Mouse (Mus musculus) neural tube, embryonic 14.5 days (tissue): ENCODE data around the gene Lrig3. TPM values are rescaled to one million over a fixed set of nuclear protein-coding genes. Genes with fewer than 3 reads are reported as not detected.

ENCODE experiments used
- ATAC-seq: fragments of 200-750 bp; cut with Nextera tagmentation; 2 replicates; pipeline ENCODE4 v1.8.0; 2017; ENCODE audit warnings: low read depth, mild to moderate bottlenecking, moderate TSS enrichment, moderate library complexity
- H3K27ac ChIP-seq: fragments of 300-500 bp; sonication (generic); 2 replicates; pipeline ENCODE4 v1.5.1; 2014; ENCODE audit warnings: low read depth, mild to moderate bottlenecking, control low read depth, low read length, moderate library complexity, mixed read lengths
- H3K27me3 ChIP-seq: fragments of 300-500 bp; sonication (generic); 2 replicates; pipeline ENCODE4 v1.6.1; 2014; ENCODE audit warnings: low read length; ENCODE audit not compliant: control insufficient read depth, insufficient read depth
- H3K36me3 ChIP-seq: fragments of 300-500 bp; sonication (generic); 2 replicates; pipeline ENCODE4 v1.6.1; 2014; ENCODE audit warnings: low read length, mixed read lengths; ENCODE audit not compliant: control insufficient read depth, insufficient read depth
- H3K4me1 ChIP-seq: fragments of 300-500 bp; sonication (generic); 2 replicates; pipeline ENCODE4 v1.6.1; 2014; ENCODE audit warnings: low read length; ENCODE audit not compliant: control insufficient read depth, insufficient read depth
- H3K4me2 ChIP-seq: fragments of 300-500 bp; sonication (generic); 2 replicates; pipeline ENCODE4 v1.6.1; 2014; ENCODE audit warnings: mild to moderate bottlenecking, low read depth, low read length, control low read depth
- H3K4me3 ChIP-seq: fragments of 300-500 bp; sonication (generic); 2 replicates; pipeline ENCODE4 v1.5.1; 2014; ENCODE audit warnings: low read depth, low read length, control low read depth, mixed read lengths
- H3K9ac ChIP-seq: fragments of 300-500 bp; sonication (generic); replicated peaks from 2 replicates; pipeline ENCODE4 v1.6.1; 2014; ENCODE audit warnings: low read depth, mild to moderate bottlenecking, control low read depth, low read length, mixed read lengths
- H3K9me3 ChIP-seq: fragments of 300-500 bp; sonication (generic); 2 replicates; pipeline ENCODE4 v1.6.1; 2016; ENCODE audit warnings: low read length; ENCODE audit not compliant: control insufficient read depth
- WGBS: fragments of 180-500 bp; shearing (Covaris S2); extraction: QIAGEN DNeasy Blood & Tissue Kit; methylation state at CpG from one replicate; pipeline ENCODE4 v1.1.7; 2014; 5-methylcytosine and 5-hydroxymethylcytosine counted together
- polyA plus RNA-seq: library from polyadenylated mRNA; unstranded; fragments of >200 nt; fragmentation: Nextera tagmentation; extraction: Ambion mirVana; gene quantifications from 2 replicates; pipeline ENCODE4 v1.2.1, GENCODE M21; 2014

Lrig3 gene
- polyA plus RNA-seq, 1 experiment from 2014 or later, result 1.8 TPM

GRCm38 (mm10) chr10:125989890-125990289, 23.9 kb downstream of the Lrig3 start:
- no peaks in the 10 kb centered on the region for H3K36me3 ChIP-seq
- no peak overlapping the region for H3K4me3 ChIP-seq
- H3K4me2 ChIP-seq, result no peak overlapping the region
- H3K9ac ChIP-seq, result no peak overlapping the region
- H3K27ac ChIP-seq, result no peak overlapping the region
- no peaks in the 10 kb centered on the region for H3K4me1 ChIP-seq
- H3K27me3 ChIP-seq, result no peaks in the 10 kb centered on the region
- no peak for ATAC-seq
- H3K9me3 ChIP-seq, result no peaks in the 10 kb centered on the region
- 68% methylated on average over 7 of the region's 7 CpGs for WGBS

- no peaks in the 10 kb centered on the region for H3K4me1 ChIP-seq
- no peak overlapping the region for H3K4me2 ChIP-seq
- WGBS, result 44% methylated on average over 5 of the region's 5 CpGs
- H3K36me3 ChIP-seq, result no peaks in the 10 kb centered on the region
- H3K4me3 ChIP-seq, result no peak overlapping the region
- no peak overlapping the region for H3K27ac ChIP-seq
- ATAC-seq, result no peak
- H3K9me3 ChIP-seq, result no peaks in the 10 kb centered on the region
- H3K27me3 ChIP-seq, result no peaks in the 10 kb centered on the region
- no peak overlapping the region for H3K9ac ChIP-seq
Measured at GRCm38 (mm10) chr10:125990394-125990793, 24.4 kb downstream of the Lrig3 start.

- Histone ChIP-seq H3K9me3 (no peaks in the 10 kb centered on the region), H3K27ac (no peak overlapping the region), H3K4me2 (no peak overlapping the region), H3K9ac (no peak overlapping the region), H3K4me1 (peaks cover 5% of the 10 kb centered on the region; the same call in 1 of the 2 replicates), H3K4me3 (no peak overlapping the region), H3K36me3 (no peaks in the 10 kb centered on the region), H3K27me3 (no peaks in the 10 kb centered on the region)
- no peak for ATAC-seq
- WGBS, result 98% methylated on average over 7 of the region's 7 CpGs
Measured at GRCm38 (mm10) chr10:125991819-125992218, 25.9 kb downstream of the Lrig3 start.

GRCm38 (mm10) chr10:125994855-125995254, 28.9 kb downstream of the Lrig3 start:
- WGBS, result 86% methylated on average over 1 of the region's 1 CpGs
- no peak overlapping the region for H3K9ac ChIP-seq
- no peaks in the 10 kb centered on the region for H3K27me3 ChIP-seq
- no peak for ATAC-seq
- H3K9me3 ChIP-seq, result no peaks in the 10 kb centered on the region
- H3K36me3 ChIP-seq, result no peaks in the 10 kb centered on the region
- no peak overlapping the region for H3K27ac ChIP-seq
- peaks cover 5% of the 10 kb centered on the region; the same call in 1 of the 2 replicates for H3K4me1 ChIP-seq
- H3K4me2 ChIP-seq, result no peak overlapping the region
- no peak overlapping the region for H3K4me3 ChIP-seq

- Histone ChIP-seq H3K4me1 (peaks cover 5% of the 10 kb centered on the region; the same call in 1 of the 2 replicates), H3K9ac (no peak overlapping the region), H3K4me2 (no peak overlapping the region), H3K36me3 (no peaks in the 10 kb centered on the region), H3K27ac (no peak overlapping the region), H3K27me3 (no peaks in the 10 kb centered on the region), H3K4me3 (no peak overlapping the region), H3K9me3 (no peaks in the 10 kb centered on the region)
- no peak for ATAC-seq
- 48% methylated on average over 6 of the region's 6 CpGs for WGBS
Measured at GRCm38 (mm10) chr10:125995701-125996100, 29.7 kb downstream of the Lrig3 start.

- Histone ChIP-seq H3K9ac (no peak overlapping the region), H3K4me2 (no peak overlapping the region), H3K36me3 (no peaks in the 10 kb centered on the region), H3K27ac (no peak overlapping the region), H3K9me3 (no peaks in the 10 kb centered on the region), H3K4me1 (peaks cover 5% of the 10 kb centered on the region; the same call in 1 of the 2 replicates), H3K4me3 (no peak overlapping the region), H3K27me3 (no peaks in the 10 kb centered on the region)
- WGBS, result 30% methylated on average over 9 of the region's 9 CpGs
- peak; percentile 72 for ATAC-seq
Measured at GRCm38 (mm10) chr10:125996989-125997388, 31.0 kb downstream of the Lrig3 start.

GRCm38 (mm10) chr10:125999561-125999960, 33.6 kb downstream of the Lrig3 start:
- H3K4me3 ChIP-seq, result no peak overlapping the region
- 93% methylated on average over 6 of the region's 6 CpGs for WGBS
- peaks cover 5% of the 10 kb centered on the region; the same call in 1 of the 2 replicates for H3K4me1 ChIP-seq
- no peak for ATAC-seq
- no peak overlapping the region for H3K9ac ChIP-seq
- no peaks in the 10 kb centered on the region for H3K36me3 ChIP-seq
- H3K9me3 ChIP-seq, result no peaks in the 10 kb centered on the region
- no peak overlapping the region for H3K4me2 ChIP-seq
- no peak overlapping the region for H3K27ac ChIP-seq
- H3K27me3 ChIP-seq, result no peaks in the 10 kb centered on the region

GRCm38 (mm10) chr10:126000861-126001390, 35.0 kb downstream of the Lrig3 start:
- 86% methylated on average over 8 of the region's 8 CpGs for WGBS
- ATAC-seq, result no peak
- Histone ChIP-seq H3K4me3 (no peak overlapping the region), H3K27me3 (no peaks in the 10 kb centered on the region), H3K27ac (no peak overlapping the region), H3K4me1 (peaks cover under 1% of the 10 kb centered on the region; the same call in 1 of the 2 replicates), H3K4me2 (no peak overlapping the region), H3K36me3 (no peaks in the 10 kb centered on the region), H3K9me3 (no peaks in the 10 kb centered on the region), H3K9ac (no peak overlapping the region)

- H3K9ac ChIP-seq, result no peak overlapping the region
- H3K4me2 ChIP-seq, result peak overlapping the region; percentile 34; the same call in 1 of the 2 replicates
- WGBS, result 53% methylated on average over 14 of the region's 14 CpGs
- H3K4me3 ChIP-seq, result no peak overlapping the region
- no peaks in the 10 kb centered on the region for H3K36me3 ChIP-seq
- no peaks in the 10 kb centered on the region for H3K4me1 ChIP-seq
- ATAC-seq, result no peak
- no peaks in the 10 kb centered on the region for H3K9me3 ChIP-seq
- no peak overlapping the region for H3K27ac ChIP-seq
- H3K27me3 ChIP-seq, result no peaks in the 10 kb centered on the region
Measured at GRCm38 (mm10) chr10:126002081-126002755, 36.2 kb downstream of the Lrig3 start.
